Mouse (Mus musculus): ENCODE measurements at regions not wholly inside any gene's neighbourhood (a gene's known extent, or its start where the extent isn't known, plus 50 kb on each side); places are given as distances from the start of the nearest gene placed in this dataset.

DNA sequence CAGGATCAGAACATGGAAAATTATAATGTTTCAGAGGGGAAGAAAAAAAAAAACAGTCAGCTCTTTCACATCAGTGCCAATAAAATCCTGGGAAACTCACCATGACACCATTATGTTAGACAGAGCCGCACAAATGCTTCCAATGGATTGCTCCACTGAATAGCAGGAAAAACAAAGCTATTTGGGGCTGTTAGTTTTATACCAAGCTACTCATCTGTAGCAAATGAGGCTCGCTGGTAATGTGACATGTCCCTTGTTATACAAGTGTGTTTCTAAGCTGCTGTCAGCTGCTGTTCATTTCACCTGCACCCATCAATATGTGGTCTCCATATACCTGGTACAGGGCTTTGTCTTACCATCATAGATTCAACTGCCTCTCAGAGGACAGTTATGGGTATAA lies 426.1 kb upstream of the Kif18a start:
- TF ChIP-seq CTCF (IDR thresholded peaks at IDR 0.05; ENCODE audit: borderline replicate concordance, insufficient read depth, low read depth, low read length), result no peak
- TF ChIP-seq POLR2A (IDR thresholded peaks at IDR 0.05; ENCODE audit: borderline replicate concordance, insufficient read depth, low read length), result no peak

All from cerebellum, adult 2 months (tissue).